Mouse (Mus musculus) T-cell, adult 2 months (primary cell): Measurements from ENCODE around the gene Fbxl14.
"Not testable (repeated sequence)": the region's sequence is repeated elsewhere in the genome, so short reads cannot be mapped to it uniquely, and the experiment has no call there.

ENCODE experiments used
- DNase-seq: peaks from one replicate; pipeline ENCODE4 v3.0.0; 2022; ENCODE audit warnings: low spot score

Gene Fbxl14

DNA sequence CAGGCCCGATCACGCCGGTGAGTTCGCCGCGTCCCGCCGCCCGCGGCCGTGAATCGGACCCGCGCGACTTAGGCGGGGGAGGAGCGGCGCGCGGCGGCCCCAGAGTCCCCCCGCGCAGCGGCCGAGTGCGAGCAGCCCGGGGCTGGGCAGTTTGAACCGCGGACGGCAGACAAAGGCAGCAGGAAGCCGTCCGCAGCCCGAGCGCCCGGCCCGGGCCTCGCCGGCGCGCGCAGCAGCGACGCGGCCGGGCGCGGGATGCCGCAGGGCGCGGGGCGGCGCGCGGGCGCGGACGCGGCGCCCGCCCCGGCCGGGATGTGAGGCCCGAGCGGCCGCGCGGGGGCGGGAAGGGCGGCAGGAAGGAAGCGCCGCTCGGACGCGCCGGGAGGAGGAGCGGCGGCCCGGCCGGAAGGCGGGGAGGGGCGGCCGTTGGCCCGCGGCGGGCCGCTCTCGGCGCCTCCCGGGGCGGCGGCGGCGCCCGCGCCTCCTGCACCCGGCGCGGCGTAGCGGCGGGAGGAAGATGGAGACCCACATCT is at the start of gene Fbxl14:
Gene Fbxl14, plus strand, starts transcription at position 326 of the 533 bp plus-strand sequence.
- no peak for DNase-seq

GRCm38 (mm10) chr6:119430508-119430907 is 49.0 kb upstream of the Fbxl14 start:
- peak; percentile 38 for DNase-seq

- DNase-seq = no peak
Measured at GRCm38 (mm10) chr6:119431751-119432324, 47.6 kb upstream of the Fbxl14 start.

DNA sequence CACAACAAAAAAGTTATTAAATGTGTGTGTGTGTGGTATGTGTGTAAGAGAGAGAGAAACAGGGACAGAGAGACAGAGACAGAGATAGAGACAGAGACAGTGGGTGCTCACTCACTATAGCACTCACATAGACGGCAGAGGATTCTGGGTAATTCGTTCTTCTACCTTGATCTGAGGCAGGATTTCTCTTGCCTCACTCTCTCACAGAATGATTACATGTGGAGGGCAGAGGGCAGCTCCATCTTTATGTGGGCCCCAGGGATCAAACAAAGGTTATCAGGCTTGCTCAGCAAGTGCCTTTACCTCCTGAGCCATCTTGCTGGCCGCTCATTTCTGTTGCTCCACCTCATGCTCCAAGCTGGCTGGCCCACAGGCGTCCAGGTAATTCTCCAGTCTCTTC is 45.1 kb upstream of the Fbxl14 start:
- DNase-seq = no peak

GRCm38 (mm10) chr6:119437894-119438761 is 41.3 kb upstream of the Fbxl14 start:
- DNase-seq = no peak

- DNase-seq = not testable (repeated sequence)
Measured at GRCm38 (mm10) chr6:119442729-119443128, 36.7 kb upstream of the Fbxl14 start.

DNA sequence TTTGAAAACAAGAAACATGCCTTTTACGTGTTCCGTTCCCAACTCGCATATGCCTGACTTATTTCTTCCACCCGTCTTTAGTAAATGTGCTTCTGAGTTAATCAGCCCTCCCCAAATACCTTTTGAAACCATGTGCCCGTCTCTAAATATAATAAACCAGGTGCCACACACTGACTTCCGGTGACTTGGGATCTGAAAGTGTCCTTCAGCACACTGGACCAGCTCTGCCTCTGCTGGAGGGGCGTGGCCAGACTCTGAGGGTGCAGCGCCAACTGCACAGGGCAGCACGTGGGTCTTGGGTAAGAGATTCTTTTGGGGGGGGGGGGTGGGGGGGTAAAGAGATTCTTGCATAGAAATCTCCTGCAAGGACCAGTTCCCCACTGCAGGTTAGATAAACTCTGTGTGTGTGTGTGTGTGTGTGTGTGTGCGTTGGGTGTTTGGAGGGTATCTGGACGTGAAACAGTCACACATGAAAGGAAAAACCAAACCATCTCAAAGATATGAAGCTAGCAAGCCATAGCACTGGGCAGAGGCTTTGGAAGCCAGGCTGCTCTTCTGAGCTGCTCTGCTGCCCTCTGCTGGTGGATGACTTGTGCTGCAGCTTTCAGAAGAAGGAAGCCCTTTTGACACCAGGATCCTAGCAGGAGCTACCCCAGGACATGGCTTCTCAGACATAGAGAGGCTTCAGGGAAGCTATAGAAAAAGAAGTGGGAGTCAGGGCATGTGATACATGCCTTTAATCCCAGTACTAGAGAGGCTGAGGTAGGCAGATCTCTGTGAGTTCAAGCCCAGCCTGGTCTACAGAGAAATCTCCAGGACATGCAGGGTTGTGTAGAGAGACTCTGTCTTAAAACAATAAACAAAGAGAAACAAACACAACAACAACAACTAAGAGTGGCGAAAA is 35.5 kb upstream of the Fbxl14 start:
- peak; percentile 73 for DNase-seq

- DNase-seq = no peak
Measured at GRCm38 (mm10) chr6:119445671-119446607, 33.5 kb upstream of the Fbxl14 start.

- no peak for DNase-seq
Measured at GRCm38 (mm10) chr6:119448321-119449059, 31.0 kb upstream of the Fbxl14 start.

DNA sequence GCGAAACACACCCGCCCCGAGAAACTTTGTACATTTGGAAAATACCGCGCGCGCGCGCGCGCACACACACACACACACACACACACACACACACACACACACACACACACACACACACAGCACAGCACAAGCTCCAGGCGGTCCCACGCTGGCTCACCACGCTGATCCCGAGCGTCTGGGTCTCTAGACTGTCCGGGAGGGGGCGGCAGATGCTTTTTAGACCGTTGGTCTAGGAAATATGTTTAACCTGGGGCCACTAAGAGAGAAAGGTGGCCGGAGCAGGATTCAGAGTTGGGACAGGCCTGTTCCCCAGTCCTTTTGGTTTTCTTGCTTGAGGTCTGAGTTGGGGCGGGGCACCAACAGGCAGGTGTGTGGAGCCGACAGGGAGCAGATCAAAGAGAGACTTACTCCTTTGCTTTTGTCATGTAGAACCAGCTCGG is 30.4 kb upstream of the Fbxl14 start:
- DNase-seq = peak; percentile 37

DNA sequence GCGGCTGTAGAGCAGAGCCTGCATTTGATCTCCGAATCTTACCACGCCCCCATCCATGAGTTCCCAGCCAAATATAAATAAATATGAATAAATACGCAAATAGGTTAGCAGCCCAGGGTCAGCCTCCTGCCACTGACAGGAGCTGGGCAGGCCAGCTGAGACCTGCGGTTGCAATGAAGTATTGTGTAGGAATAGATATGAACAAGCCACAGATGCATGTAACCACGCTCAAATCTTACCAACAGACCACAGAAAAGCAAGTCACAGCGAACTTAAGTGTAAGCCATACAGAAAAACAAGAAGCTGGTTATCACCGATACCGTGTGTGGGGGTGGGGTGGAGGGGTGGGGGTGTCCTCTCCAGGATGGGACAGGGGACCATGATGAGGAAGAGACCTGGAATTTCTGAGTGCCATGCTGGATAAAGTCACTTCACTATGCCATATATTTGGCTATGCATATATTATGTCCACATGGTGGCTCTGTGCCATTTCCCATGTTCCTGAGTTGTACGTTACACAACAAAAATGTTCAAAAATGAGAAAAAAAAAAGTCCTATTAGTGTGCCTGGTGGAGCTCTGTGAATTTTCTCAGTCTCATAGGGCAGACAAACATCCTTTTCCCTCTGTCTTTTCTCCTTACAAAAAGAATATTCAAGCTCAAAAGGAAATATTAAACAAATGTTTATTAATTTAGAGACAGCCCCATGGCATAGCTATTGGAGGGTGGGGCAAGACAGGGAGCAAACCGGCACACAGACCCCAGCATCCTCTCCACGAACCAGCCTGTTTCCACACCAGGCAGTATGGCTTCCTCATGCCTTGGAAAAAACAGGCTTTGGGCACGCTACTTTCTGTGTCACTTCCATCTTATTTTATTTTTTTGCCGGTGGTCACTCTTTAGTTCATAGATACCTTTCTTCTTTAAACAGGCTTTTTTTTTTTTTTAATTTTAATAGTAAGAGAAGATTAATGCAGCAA is 28.2 kb upstream of the Fbxl14 start:
- peak; percentile 21 for DNase-seq

DNA sequence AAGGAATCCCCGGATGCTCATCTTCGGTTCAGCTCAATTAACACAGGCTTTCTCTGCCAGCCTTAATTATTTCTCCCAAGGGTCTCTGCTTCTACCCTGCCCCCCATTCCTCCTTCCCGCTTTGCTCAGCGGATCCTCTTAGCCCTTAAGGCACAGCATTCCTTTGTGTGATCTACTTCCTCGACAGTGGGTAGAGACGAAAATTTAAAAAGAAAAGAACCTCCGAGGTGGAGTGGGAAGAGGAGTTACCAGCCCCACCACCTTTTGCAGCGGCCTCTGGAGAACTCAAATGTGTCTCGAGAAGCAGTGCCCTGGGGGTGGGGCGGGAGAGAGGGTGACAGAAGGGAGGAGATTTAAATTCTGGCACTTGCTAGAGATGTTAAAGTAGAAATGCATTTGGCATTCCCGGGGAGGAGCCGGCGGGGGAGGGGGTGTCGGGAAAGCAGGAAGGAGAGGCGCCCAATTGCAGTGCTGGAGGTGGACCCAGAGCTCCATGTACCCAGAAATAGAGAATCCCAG is 27.4 kb upstream of the Fbxl14 start:
- DNase-seq = no peak

- no peak for DNase-seq
Measured at GRCm38 (mm10) chr6:119458166-119458565, 21.3 kb upstream of the Fbxl14 start.

DNA sequence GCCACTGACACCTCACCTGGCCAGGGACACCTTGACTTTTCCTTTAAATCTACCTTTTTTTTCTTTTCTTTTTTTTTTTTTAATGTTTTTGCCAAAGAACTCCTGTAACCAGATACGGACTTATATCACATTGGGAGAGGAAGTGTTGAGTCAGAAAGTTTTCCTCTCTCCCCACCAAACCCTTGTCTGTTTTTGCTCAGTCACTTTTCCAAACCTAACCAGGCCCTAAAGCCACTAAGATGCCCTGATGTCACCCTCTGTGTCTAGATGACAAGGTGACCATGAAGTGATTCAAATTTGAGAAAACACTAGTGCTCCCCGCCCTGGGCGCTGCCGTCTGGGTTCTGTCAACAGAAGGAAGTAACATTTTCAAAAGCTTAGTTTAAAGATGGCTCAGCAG is 20.4 kb upstream of the Fbxl14 start:
- DNase-seq = no peak

DNA sequence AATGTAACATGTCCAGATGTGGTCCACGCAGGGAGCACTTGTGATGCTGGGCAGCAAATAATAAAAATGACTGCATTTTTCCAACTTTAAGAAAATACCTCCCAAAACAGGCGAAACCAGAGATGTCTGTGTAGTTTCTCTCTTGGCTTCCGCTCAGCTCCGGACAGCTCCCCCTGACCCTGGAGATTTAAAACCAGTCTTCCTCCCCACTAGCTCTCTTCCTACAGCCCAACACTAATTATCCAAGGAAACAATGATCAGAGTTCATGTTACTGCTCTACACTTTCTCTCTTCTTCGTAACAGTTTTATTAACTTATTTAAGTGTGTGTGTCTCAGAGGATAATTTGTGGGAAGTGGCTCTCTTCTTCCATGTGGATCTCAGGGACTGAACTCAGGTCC is 19.1 kb upstream of the Fbxl14 start:
- DNase-seq = no peak

DNA sequence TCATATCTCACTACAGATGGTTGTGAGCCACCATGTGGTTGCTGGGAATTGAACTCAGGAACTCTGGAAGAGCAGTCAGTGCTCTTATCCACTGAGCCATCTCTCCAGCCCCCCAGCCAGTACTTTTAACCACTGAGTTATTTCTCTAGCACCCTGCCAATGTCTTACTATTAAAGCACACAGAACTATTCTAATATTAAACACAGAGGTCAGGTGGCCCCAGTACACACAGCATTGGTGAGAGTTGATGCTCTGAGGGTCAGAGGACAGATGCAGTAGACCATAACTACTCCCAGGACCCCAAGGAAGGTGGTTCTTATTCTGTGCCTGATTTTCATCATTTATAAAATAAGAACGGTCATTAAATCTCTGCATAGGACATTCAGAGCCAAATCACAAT is 13.3 kb upstream of the Fbxl14 start:
- DNase-seq = no peak

DNA sequence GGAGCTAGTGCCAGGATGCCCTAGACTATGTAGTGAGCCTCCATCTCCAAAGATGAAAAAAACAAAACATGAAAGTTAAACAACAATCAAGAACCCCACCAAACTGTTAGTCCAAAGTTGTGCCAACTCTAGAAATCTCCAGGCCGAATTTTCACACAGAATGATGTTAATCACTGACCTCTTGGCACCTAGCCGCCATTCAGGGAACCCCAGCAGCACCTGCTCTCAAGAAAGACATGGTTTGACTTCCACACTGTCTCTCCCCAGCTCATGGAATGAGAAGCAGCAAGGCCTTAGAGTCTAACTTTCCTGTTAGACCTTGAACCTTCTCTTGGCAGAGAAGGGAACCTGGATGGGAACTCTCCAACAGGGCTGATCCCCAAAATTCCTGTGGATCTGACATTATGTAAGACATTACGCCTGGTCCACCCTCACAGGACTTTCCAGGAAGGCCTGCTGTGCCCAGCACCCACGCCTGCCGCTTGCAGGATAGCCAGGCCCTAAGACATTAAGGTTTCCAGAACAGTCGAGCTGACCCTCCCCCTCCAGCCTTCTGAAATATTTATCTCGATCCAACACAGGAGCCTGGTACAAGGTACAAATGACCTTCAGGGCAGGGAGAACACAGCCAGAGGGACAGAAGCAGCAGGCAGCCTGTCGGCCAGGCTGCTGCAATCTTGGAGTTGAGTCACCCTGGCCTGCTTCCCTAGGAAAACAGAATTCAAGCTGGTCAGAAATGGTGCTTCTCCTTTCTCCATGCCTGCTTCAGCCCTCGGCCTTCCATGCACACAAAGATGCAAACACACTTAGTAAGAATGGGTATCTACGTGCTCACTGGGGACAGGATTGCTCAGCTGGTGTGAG is 12.3 kb upstream of the Fbxl14 start:
- DNase-seq = no peak

- DNase-seq = no peak
Measured at GRCm38 (mm10) chr6:119467785-119468059, 11.7 kb upstream of the Fbxl14 start.
